Mouse (Mus musculus) urinary bladder, postnatal 10 days (tissue): ENCODE data around the gene Pou6f2.

ENCODE experiments used
- DNase-seq: peaks from one replicate; pipeline ENCODE4 v3.0.0; 2022; ENCODE audit warnings: low spot score

Pou6f2 gene

DNA sequence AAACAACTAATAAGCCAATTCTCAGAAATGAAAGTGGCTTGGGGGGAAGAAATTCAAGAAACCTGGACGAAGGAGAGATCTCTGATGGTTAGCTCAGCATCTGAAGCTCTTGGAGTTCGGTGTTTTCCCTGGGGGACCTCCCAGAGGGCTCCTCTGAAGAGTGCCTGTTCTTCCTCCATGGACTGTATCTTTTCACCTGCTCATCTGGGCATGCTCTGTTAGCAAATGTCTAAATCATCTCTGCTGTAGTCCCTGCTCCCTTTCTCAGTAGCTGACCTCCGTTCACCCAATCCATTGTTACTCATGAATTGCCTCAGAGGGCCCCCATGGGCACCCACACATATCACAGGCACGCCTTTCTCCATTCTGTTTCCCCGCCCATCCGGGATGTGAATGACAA is at the start of gene Pou6f2:
Gene Pou6f2, minus strand, starts transcription at position 101 of the 400 bp plus-strand sequence.
- DNase-seq: no peak

DNA sequence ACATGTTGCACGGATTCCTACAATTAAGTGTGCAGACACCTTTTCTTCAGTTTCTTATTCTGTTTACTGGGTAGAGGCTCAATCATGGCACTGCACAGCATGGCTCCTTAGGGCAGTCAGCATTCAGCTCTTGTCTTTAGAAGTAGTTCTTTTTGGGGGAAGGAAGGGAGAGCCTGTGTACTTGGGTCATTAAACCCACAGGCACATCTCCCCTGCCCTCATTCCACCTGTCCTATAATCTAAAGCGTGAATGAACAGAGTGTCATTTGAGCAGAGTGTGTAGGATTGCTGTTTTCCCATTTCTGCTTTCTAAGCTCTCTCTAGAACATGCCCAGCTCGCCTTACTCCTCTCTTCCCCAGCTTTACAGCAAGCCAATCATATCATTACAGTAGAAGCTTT is 42.4 kb upstream of the Pou6f2 start:
- DNase-seq: no peak

DNA sequence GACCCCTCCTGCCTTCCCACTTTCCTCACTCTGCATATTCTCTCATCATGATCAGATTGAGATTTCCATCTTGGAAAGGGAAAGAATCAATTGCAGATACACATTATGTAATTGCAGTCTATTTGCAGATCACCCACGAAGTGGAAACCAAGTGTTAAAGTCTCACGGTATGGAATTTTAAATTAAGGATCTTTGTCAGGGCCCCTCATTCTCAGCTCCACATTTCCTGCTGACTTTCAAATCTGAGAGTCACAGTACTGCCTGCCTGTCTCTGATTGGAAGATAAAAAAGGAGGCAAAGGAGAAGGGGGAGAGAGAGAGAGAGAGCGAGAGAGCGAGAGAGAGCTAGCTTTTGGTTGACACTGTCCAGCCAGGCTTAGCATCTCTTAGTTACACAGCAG is 9.8 kb downstream of the Pou6f2 start:
- DNase-seq: no peak

DNA sequence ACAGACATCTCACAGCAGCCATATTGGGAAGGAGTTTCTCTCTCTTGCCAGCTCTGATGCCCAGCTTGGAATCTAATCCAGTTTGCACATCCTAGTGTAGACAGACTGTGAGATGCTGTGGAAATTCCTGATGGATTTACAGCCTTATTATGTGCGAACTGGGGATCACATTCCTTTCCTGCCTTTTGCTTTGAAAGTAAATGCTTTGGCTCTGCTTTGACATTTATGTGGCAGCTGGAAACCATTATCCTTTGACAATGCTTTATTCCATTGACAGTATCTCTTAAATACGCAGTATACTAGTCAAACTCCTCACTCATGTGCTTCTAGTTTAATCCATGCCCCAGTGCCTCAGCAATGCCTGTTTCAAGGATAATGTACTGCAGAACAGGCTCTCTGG is 34.1 kb downstream of the Pou6f2 start:
- no peak for DNase-seq

DNA sequence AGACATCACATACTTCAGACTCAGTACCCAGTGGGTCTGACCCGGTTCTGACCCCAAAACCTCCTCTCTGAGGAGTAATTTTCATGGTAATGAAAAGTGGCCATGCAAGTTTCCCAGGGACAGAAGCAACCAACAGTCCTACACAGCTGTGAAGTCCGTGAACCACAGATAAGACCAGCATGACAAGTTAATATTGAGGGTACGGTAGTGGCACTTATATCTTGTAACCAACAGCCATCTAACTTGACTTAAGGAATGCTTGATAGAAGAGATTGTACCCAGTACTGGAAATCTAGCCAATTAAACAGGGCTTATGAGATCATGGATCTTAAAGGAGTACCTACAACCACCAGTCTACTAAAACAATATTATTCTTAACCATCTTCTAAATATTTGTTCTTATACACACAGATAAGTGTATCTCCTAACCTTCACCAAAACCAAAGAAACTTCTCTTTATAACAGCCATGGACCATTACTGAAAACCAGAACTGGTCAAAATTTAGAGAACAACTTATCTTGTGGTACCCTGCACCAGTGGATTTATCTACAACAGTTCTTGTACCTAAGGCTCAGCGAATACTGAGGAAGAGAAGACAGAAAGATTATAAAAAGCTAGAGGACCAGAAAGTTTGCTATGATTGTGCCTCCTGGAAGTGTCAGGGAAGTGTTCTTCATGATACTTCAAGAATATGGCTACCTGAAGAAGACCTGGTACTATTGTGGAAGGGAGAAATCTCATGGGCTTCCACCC is 52.7 kb downstream of the Pou6f2 start:
- DNase-seq: no peak

DNA sequence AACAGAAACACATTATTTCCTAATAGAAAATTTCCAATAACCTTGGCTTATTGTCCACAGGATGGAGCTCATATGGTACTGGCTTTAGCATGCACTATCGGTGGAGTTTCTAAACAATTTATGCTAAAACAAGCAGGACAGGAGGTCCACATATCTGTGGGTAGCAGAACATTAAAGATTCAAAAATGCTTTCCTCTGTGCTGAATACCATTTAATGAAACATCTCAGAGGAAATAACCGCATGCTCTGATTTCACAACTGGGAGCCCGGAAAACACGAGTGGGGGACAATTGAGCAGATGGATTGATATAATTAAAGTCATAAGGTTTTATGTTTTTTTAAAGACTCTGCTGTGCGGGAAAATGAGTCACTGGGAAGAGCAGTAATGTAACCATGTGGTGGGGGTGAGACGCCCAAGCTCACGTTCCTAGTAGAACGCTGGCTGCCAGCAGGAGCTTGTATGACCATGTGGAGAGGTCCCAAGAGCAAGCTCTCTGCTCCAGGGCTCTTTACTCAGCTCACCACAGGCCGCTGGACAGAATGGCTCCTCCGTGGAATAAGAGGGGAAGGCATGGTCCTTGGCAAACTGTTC is 58.5 kb downstream of the Pou6f2 start:
- DNase-seq: no peak

DNA sequence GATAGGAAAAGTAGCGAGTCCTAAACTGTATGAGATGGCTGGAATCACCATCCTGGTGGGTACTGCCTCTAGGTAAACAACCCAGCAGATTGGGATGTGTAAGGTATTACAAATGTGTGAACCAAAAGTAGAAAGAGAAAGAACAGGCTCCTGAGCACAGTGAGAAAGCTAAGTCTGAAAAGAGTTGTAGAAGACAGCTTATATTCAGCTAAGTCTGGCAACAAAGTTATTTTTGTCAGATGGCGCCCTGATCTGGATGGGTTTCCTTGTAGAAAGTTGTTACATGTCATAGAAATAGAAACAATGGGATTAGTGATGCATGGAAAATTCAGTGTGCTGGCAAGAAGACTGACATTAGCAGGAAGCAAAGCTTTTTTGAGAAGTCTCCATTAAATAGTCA is 59.5 kb downstream of the Pou6f2 start:
- no peak for DNase-seq

DNA sequence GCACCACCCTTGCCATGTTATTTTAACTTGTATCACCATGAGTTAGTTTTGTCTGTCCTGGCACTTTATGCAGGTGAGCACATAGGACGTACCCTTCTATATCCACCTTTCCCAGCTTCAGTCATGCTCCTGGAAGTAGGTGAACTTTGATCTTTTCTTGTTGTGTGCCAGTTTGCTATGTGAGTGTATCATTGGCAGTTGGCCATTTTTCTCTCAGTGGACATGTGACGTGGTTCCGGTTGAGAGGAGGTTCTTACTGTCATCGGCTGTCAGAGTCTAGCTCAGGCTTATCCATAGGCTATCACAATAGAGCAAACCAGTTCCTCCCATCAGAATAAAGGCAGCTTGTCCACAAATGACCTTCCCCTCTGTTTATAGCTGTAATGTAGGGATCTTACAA is 63.5 kb downstream of the Pou6f2 start:
- no peak for DNase-seq

DNA sequence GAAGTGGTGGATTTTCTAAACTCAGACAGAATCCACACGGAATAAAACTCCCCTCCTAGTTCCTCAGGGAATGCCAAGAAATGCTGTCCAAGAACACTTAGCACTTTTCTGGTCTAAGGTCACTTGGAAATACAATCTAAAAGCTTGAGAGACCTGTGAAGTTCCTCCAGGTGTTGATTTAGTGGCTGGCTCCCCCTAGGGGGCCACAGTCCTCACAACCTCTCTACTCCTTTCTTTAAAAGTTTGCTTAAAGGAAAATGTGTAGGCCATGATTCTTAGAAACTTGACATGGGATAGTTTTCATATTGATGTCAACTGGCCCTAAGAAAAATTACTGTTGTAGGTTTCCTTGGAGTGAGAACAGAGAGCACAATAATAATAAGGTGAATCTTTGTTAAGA is 64.9 kb downstream of the Pou6f2 start:
- DNase-seq: no peak

DNA sequence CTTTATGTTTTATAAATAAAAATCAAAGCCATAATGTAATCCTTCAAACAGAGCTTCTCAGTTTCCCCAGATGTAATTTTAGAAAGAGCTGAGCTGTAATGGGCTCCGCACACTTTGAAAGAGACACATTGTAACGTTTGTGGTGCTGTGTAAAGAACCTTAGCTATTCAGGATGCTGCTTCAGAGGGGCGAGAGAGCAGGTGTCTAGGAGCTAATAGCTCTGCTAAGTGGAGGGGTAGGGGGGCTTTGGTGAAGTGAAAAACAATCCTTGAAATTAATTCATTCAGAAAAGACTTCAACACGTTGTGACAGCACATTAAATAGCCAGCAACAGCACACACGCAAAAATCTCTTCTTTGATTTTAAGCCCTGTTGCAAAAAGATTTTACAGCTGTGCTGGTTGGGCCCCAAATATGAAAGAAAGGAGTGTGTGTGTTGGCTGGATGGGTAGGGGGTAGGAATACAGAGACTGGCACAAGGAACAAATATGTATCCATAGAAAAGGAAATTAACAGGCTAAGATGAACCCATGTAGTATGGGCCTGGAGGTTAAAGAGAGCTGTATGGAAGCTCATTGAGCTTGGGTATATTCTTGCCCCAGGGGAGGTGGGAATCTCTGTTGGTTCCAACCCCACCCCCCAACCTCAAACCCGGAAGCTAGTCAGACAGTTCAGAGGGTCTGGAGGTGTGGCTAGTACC is 73.4 kb downstream of the Pou6f2 start:
- DNase-seq: no peak

DNA sequence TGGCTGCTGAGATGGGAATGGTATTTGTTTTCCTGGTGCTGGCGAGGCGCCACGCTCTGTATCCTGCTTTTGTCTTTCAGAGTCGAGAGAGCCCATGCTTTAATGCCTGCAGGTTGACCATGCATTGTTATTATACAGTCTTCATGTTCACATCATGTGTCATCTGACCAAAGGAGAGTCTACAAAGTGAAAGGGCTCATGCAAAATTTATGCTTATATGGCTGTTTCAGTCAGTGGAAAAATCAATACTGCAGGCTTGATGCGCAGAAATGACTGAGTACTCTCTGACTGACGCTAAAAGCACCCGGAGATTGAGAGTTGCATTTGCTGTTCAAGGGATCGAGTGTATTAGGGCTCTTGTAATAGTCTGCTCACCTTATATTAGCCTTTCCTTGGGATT is 74.1 kb downstream of the Pou6f2 start:
- DNase-seq: no peak

DNA sequence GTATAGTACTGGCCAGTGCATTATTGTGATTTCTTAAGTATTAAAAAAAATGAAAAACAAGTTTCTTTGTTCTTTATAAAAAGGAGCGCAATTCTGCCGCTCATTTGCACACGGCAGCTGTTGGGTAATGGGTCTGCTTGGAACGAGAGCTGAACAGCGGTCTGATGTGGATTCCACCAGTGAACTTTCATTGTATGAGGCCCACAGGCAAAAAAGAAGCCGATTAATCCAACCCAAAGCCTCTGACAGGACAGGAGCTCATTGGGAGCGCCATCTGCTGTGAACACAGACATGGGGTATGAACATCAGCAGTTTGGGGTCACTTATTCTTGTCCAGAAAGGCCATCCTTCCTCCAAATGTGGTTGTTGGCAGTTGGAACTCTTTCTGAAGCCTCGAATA is 84.9 kb downstream of the Pou6f2 start:
- DNase-seq: no peak

DNA sequence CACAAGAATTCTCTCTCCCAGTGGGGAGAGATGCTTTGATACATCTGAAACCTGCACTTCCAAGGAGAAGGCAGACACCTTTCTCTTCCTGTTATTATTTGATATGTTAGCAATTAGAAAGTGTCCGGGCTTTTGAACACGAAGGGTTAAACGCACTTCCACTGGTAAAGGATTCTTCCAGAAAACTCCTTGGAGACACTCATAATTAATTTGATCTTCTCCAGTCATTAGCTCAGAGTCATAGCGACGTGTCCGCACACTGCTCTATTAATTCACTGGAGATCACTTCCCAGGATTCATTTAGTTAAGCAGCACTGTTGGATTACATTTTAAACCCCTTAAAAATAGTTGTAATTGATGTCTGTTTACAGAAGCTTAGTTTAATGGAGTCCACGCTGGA is 88.5 kb downstream of the Pou6f2 start:
- no peak for DNase-seq

DNA sequence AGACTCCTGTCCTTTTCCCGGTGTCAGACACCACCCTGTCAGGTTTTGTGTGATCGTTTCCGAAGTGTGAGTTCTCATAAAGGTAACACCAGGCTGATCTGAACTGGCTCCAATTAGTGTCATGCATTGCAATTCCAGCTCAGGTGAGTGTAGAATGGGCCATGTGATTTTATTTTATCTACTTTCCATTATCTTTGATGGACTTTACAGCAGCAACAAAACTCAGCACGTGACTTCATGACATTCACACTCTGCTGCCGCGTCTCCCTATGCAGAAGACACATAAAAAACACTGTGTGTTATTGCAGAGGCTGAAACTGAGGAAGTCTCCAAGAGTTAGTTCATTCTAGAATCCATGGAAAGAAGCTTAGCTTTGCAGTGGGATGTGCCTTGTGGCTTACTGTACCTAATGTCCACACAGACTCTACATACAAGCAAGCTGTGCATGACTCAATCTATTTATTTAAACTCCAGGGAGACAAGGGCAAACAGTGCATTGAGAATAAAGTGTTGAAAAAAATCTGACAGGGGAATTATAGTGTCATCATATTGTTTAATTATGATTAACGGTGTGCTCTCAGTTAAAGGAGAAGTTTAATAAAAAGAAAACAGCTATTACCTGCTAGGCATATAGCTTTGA is 90.9 kb downstream of the Pou6f2 start:
- DNase-seq: no peak

DNA sequence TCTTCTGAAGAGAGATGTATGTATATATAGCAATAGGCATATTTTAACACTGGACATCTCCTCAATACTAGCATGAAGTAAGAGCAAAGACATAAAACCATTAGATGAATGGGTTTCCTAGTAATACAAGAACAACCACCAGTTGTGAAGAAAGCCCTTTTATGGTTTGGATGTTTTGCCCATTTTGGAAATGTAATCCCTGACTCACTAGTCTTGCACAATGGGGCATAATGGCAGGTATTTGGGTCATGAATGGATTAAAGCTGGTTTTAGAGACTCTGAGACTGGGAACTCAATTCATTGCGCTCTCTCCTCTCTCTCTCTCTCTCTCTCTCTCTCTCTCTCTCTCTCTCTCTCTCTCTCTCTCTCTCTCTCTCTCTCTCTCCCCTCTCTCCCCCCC is 97.5 kb downstream of the Pou6f2 start:
- DNase-seq: no peak

DNA sequence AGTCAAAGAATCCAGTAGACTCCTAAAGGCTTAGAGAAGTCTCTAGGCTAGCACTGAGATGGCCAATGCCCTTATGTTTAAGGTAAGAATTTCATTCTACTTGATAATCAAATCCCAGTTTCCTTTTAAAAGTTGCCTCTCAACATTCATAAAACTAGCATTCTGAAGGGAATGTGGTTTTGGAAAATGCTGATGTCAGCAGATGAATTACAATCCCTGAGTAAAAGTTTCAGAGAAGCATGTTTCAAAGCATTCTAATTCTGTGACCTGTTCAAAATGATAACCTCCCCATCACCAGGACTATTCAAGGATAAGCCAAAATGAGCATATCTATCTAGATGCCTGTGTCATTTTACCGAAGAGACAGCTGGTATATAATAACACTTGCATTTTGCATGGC is 104.0 kb downstream of the Pou6f2 start:
- DNase-seq: no peak

DNA sequence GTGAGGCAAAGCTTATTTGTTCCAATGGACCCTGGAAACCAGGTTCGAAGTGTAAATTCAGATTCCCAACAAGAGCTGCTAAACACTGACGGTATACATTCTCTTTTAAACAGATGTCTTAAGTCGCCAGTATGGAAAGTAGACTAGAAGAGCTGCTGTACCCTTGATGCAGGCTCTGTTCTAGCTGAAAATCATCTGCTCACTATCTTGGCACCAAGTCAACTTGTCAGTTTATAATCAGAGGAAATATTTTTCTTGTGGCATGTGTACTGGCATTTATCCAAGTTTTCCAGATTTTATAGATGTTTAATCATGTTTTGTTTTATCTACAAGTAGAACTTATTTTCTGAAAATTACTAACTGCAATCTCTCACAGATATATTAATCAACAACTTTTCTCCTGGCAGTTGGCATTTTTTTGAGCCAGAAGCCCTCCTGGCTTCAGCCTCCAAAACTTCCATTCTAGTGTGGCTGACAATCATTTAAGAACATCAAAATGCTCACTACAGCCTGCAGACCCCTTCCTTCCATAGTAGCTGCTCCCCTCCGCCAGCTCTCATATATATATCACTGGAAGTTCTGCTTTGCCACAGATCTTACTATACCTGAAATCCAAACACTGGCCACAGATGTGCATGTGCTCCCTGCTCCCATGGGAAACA is 107.1 kb downstream of the Pou6f2 start:
- DNase-seq: no peak

DNA sequence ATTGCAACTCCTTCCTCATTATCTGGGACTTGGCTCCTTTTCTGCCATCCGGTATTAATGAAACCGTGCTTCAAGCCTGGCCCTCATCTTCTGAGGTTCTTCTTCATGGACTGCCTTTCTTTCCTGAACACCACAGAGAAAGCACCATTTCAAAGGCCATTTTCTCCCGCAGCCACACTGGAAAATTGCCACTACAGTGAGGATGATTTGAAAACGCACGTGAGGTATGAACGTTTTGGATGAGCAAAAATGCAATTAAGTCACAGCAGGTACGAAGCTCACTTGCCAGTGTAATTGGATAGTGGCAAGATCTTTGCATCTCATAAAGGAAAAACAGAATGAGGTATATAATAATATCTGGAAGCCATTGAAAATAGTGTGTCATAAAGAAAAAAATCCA is 110.0 kb downstream of the Pou6f2 start:
- DNase-seq: no peak

DNA sequence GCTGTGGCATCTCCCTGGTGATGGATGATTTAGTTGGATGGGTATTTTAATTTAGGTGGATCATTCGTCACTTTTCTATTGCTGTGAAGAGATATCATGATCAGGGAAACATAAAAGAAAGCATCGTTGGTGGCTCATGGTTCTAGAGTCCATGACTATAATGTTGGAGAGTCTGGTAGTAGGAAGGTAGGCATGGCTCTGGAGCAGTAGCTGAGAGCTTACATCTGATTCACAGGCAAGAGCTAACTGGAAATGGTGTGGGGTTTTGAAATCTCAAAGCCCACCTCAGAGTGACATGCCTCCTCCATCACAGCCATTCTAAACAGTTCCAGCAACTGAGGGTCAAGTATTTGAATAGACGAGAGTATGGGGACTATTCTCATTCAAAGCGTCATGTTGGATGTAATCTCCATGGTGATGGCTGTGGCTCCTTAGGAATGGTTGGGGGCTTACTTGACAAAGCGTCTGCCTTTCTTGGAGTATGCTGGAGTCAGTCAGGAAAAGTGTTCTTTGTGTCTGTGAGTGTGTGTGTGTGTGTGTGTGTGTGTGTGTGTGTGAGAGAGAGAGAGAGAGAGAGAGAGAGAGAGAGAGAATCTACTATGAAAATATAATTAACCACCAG is 115.0 kb downstream of the Pou6f2 start:
- no peak for DNase-seq

DNA sequence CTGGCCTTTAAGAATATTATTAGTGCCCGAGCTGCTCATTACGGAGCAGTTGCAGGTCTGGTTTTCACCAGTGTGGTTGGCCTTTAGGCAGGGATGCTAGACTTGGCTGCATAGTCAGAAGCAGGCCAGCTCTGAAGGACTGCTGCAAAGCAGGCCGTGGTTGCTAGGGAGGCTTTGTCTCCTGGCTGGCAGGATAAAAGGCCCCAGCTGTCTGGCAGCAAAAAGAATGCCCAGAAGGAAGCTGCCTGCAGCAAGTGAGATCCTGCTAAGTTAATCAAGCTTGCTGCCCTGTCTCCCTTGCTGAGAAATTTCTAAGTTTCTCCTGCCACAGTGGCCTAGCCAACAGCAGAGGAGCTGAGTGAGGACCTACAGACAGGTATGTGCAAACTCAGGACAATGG is 116.4 kb downstream of the Pou6f2 start:
- DNase-seq: no peak

DNA sequence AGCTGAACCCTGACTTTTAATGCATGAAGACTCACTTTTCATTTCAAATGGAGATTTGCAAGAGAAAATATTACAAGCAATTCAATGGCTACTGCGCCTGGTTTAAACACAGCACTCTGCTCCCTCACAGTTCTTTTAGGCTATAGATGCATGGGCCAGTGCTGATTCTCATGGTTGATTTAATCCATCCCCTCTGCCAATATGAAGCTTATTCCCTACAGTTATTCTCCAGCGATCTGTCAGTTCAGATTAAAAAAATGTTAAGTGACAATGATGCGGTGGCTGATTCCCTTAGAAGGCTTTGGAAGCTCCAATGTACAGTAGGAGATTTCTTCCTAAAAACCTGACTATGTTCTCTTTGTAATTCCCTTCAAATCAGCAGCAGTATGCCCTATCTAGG is 144.4 kb downstream of the Pou6f2 start:
- no peak for DNase-seq
